Mouse (Mus musculus) embryonic facial prominence, embryonic 14.5 days (tissue): ENCODE results near the gene Smad3. TPM values are rescaled to one million over a fixed set of nuclear protein-coding genes. Genes with fewer than 3 reads are reported as not detected.

ENCODE experiments used
- ATAC-seq: fragments of 200-750 bp; cut with Nextera tagmentation; 2 replicates; pipeline ENCODE4 v1.8.0; 2017; ENCODE audit warnings: low read depth, moderate number of reproducible peaks, moderate TSS enrichment
- DNase-seq: peaks from one replicate; pipeline ENCODE4 v3.0.0-alpha.2; 2015; ENCODE audit warnings: low spot score
- H3K27ac ChIP-seq: fragments of 300-500 bp; sonication (generic); replicated peaks from 2 replicates; pipeline ENCODE4 v1.5.1; 2014; ENCODE audit warnings: low read depth, mild to moderate bottlenecking, low read length, moderate library complexity
- H3K27me3 ChIP-seq: fragments of 300-500 bp; sonication (generic); replicated peaks from 2 replicates; pipeline ENCODE4 v1.6.1; 2014; ENCODE audit warnings: low read length; ENCODE audit not compliant: control insufficient read depth, insufficient read depth
- H3K36me3 ChIP-seq: fragments of 300-500 bp; sonication (generic); 2 replicates; pipeline ENCODE4 v1.6.1; 2014; ENCODE audit warnings: low read length, mixed read lengths; ENCODE audit not compliant: control insufficient read depth, insufficient read depth
- H3K4me1 ChIP-seq: fragments of 300-500 bp; sonication (generic); 2 replicates; pipeline ENCODE4 v1.6.1; 2014; ENCODE audit warnings: antibody characterized with exemption, low read length; ENCODE audit not compliant: control insufficient read depth, insufficient read depth
- H3K4me2 ChIP-seq: fragments of 300-500 bp; sonication (generic); 2 replicates; pipeline ENCODE4 v1.6.1; 2014; ENCODE audit warnings: low read depth, mild to moderate bottlenecking, low read length, moderate library complexity, mixed read lengths
- H3K4me3 ChIP-seq: fragments of 300-500 bp; sonication (generic); 2 replicates; pipeline ENCODE4 v1.5.1; 2014; ENCODE audit warnings: low read depth, mild to moderate bottlenecking, low read length
- H3K9ac ChIP-seq: fragments of 300-500 bp; sonication (generic); 2 replicates; pipeline ENCODE4 v1.6.1; 2014; ENCODE audit warnings: low read depth, mild to moderate bottlenecking, low read length, moderate library complexity, mixed read lengths
- H3K9me3 ChIP-seq: fragments of 300-500 bp; sonication (generic); 2 replicates; pipeline ENCODE4 v1.6.1; 2016; ENCODE audit warnings: low read length; ENCODE audit not compliant: control insufficient read depth
- WGBS: fragments of 180-500 bp; shearing (Covaris S2); extraction: QIAGEN DNeasy Blood & Tissue Kit; methylation state at CpG from one replicate; pipeline ENCODE4 v1.1.7; 2014; 5-methylcytosine and 5-hydroxymethylcytosine counted together
- polyA plus RNA-seq: library from polyadenylated mRNA; unstranded; fragments of >200 nt; fragmentation: Nextera tagmentation; extraction: Ambion mirVana; gene quantifications from 2 replicates; pipeline ENCODE4 v1.2.1, GENCODE M21; 2014

Gene Smad3
- polyA plus RNA-seq, 1 experiment from 2014 or later: 17.0 TPM

- H3K4me3 ChIP-seq: no peak overlapping the region
- H3K4me2 ChIP-seq: no peak overlapping the region
- no peaks in the 10 kb centered on the region for H3K27me3 ChIP-seq
- no peaks in the 10 kb centered on the region for H3K9me3 ChIP-seq
- WGBS: 82% methylated on average over 6 of the region's 7 CpGs
- ATAC-seq: no peak
- H3K36me3 ChIP-seq: no peaks in the 10 kb centered on the region
- peaks cover 27% of the 10 kb centered on the region for H3K4me1 ChIP-seq
- no peak for DNase-seq
- no peak overlapping the region for H3K27ac ChIP-seq
- no peak overlapping the region for H3K9ac ChIP-seq
Measured at GRCm38 (mm10) chr9:63781714-63782464, 24.1 kb upstream of the Smad3 start.

GRCm38 (mm10) chr9:63779950-63780887, 22.4 kb upstream of the Smad3 start:
- WGBS: 18% methylated on average over 17 of the region's 17 CpGs
- peak; percentile 83 for DNase-seq
- Histone ChIP-seq H3K27me3 (no peaks in the 10 kb centered on the region), H3K27ac (peak overlapping the region; percentile 56), H3K4me2 (peak overlapping the region; percentile 23), H3K4me1 (peaks cover 24% of the 10 kb centered on the region), H3K36me3 (no peaks in the 10 kb centered on the region), H3K9me3 (no peaks in the 10 kb centered on the region), H3K9ac (no peak overlapping the region), H3K4me3 (no peak overlapping the region)
- peak; percentile 81 for ATAC-seq

GRCm38 (mm10) chr9:63776735-63777134, 18.9 kb upstream of the Smad3 start:
- H3K4me1 ChIP-seq: peaks cover 28% of the 10 kb centered on the region
- ATAC-seq: no peak

GRCm38 (mm10) chr9:63774854-63775483, 17.2 kb upstream of the Smad3 start:
- no peaks in the 10 kb centered on the region for H3K27me3 ChIP-seq
- ATAC-seq: no peak
- no peaks in the 10 kb centered on the region for H3K36me3 ChIP-seq
- H3K4me1 ChIP-seq: peaks cover 17% of the 10 kb centered on the region
- no peak for DNase-seq
- H3K9ac ChIP-seq: no peak overlapping the region
- H3K9me3 ChIP-seq: no peaks in the 10 kb centered on the region
- no peak overlapping the region for H3K27ac ChIP-seq
- H3K4me3 ChIP-seq: no peak overlapping the region
- 69% methylated on average over 6 of the region's 6 CpGs for WGBS
- no peak overlapping the region for H3K4me2 ChIP-seq

More at GRCm38 (mm10) chr9:63776735-63777134, 18.9 kb upstream of the Smad3 start:
- H3K9me3 ChIP-seq: no peaks in the 10 kb centered on the region
- no peaks in the 10 kb centered on the region for H3K36me3 ChIP-seq
- no peak overlapping the region for H3K9ac ChIP-seq
- DNase-seq: no peak
- H3K4me2 ChIP-seq: no peak overlapping the region
- no peak overlapping the region for H3K4me3 ChIP-seq
- H3K27ac ChIP-seq: no peak overlapping the region
- no peaks in the 10 kb centered on the region for H3K27me3 ChIP-seq
- 56% methylated on average over 3 of the region's 3 CpGs for WGBS

GRCm38 (mm10) chr9:63772452-63772851, 14.7 kb upstream of the Smad3 start:
- Histone ChIP-seq H3K4me1 (peaks cover 12% of the 10 kb centered on the region), H3K4me2 (no peak overlapping the region), H3K36me3 (no peaks in the 10 kb centered on the region), H3K9ac (no peak overlapping the region), H3K27me3 (no peaks in the 10 kb centered on the region), H3K9me3 (0 out of 2 replicates have a peak, but pooled peaks cover 7% of the 10 kb centered on the region), H3K4me3 (no peak overlapping the region), H3K27ac (no peak overlapping the region)
- DNase-seq (no peak), ATAC-seq (no peak)
- 30% methylated on average over 10 of the region's 10 CpGs for WGBS

- peak; percentile 30; the same call in 1 of the 2 replicates for ATAC-seq
- DNase-seq: peak; percentile 71
- H3K27ac ChIP-seq: no peak overlapping the region; the same call in 1 of the 2 replicates
Measured at GRCm38 (mm10) chr9:63771676-63772075, 13.9 kb upstream of the Smad3 start.

GRCm38 (mm10) chr9:63761367-63762094, 3.7 kb upstream of the Smad3 start:
- Histone ChIP-seq H3K9ac (no peak overlapping the region), H3K9me3 (0 out of 2 replicates have a peak, but pooled peaks cover 4% of the 10 kb centered on the region), H3K27ac (no peak overlapping the region), H3K36me3 (no peaks in the 10 kb centered on the region), H3K4me3 (no peak overlapping the region), H3K4me1 (peaks cover 10% of the 10 kb centered on the region; the same call in 1 of the 2 replicates), H3K27me3 (no peaks in the 10 kb centered on the region), H3K4me2 (no peak overlapping the region)
- ATAC-seq: no peak
- 95% methylated on average over 8 of the region's 8 CpGs for WGBS
- no peak for DNase-seq

More at GRCm38 (mm10) chr9:63771676-63772075, 13.9 kb upstream of the Smad3 start:
- Histone ChIP-seq H3K9me3 (0 out of 2 replicates have a peak, but pooled peaks cover 7% of the 10 kb centered on the region), H3K36me3 (no peaks in the 10 kb centered on the region), H3K9ac (no peak overlapping the region), H3K4me3 (no peak overlapping the region), H3K27me3 (no peaks in the 10 kb centered on the region), H3K4me1 (peaks cover 12% of the 10 kb centered on the region), H3K4me2 (no peak overlapping the region)
- 34% methylated on average over 5 of the region's 5 CpGs for WGBS
